Mouse (Mus musculus): ENCODE measurements at regions not wholly inside any gene's neighbourhood (a gene's known extent, or its start where the extent isn't known, plus 50 kb on each side); places are given as distances from the start of the nearest gene placed in this dataset.

DNA sequence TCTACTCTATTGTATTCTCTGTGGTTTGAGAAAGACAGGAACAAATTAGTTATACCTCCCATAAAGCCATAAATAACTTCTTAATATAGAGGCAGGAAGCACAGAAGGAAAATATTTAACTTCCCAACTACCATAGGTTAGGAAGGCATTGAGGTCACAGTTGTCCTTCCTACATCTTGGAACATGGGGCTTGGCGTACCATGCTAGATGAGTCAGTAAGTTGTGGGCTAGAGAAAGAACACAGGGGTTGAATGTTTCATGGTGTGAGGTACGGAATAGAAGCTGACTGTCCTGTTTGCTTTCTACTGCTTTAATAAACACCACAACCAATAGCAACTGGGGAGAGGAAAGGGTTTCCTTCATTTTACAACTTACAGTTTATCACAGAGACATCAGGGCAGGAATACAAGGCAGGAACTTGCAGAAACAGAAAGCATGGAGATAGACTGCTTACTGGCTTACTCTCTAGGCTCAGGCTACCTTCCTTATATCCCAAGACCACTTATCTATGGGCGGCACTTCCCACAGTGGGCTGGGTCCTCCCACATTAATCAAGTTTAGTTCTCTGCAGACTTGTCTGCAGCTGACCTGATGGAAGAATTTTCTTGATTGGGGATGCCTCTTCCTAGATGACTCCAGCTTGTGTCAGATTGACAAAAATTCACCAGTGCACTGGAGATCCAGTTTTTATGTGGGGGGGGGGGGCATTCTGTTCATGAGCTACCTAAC, 82.3 kb upstream of the Tet2 start:
- Histone ChIP-seq H3K9me3 (no peaks in the 10 kb centered on the region), H3K4me1 (no peaks in the 10 kb centered on the region), H3K27ac (no peak overlapping the region), H3K36me3 (replicated peaks) (no peaks in the 10 kb centered on the region), H3K4me3 (no peak overlapping the region), H3K27me3 (ENCODE audit: poor library complexity, severe bottlenecking) (no peaks in the 10 kb centered on the region)
- DNase-seq (ENCODE audit: extremely low spot score, low spot score), result no peak
- 91% methylated on average over 3 of the region's 3 CpGs for WGBS

DNA sequence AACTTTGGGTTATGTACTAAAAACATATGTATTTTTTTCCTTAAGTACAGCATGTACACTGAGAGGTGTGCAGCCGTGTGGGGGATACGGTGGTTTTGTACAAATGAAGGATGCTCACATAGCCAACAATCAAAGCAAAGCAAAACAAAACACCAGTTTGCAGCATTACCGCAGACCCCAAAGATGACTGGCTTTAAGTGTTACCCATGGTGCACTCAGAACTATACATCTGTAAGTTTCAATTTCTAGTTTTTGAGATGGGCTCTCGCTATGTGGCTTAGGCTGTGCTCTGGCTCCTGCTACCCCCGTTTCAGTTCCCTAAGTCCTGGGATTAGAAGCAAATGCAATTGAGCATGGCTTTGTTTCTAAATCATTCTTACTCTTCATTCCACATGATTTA, 89.4 kb upstream of the Tet2 start:
- no peaks in the 10 kb centered on the region for H3K4me1 ChIP-seq
- no peaks in the 10 kb centered on the region for H3K36me3 ChIP-seq (replicated peaks)
- H3K27ac ChIP-seq, result no peak overlapping the region
- H3K9me3 ChIP-seq, result no peaks in the 10 kb centered on the region
- no peak for DNase-seq (ENCODE audit: extremely low spot score, low spot score)
- H3K4me3 ChIP-seq, result no peak overlapping the region
- no peaks in the 10 kb centered on the region for H3K27me3 ChIP-seq (ENCODE audit: poor library complexity, severe bottlenecking)
- WGBS, result 90% methylated on average over 5 of the region's 5 CpGs

DNA sequence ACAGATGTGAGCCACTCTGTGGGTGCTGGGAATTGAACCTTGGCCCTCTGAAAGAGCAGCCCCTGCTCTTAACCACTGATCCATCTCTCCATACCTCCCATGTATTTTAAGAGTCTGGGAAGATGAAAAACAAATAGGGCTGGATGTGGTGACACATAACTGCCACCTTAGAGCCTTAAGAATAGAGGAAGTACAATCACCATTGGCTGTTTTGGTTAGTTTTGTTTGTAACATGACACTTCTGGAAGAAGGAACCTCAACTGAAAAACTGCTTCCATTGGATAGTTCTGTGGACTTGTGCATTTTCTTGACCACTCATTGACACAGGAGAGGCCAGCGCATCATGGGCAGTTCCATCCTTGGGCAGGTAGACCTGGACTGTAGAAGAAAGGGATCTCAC, 100.7 kb upstream of the Tet2 start:
- 91% methylated on average over 1 of the region's 1 CpGs for WGBS
- peaks cover 14% of the 10 kb centered on the region for H3K4me1 ChIP-seq
- no peak overlapping the region for H3K4me3 ChIP-seq
- H3K27me3 ChIP-seq (ENCODE audit: poor library complexity, severe bottlenecking), result no peaks in the 10 kb centered on the region
- no peak for DNase-seq (ENCODE audit: extremely low spot score, low spot score)
- no peaks in the 10 kb centered on the region for H3K9me3 ChIP-seq
- H3K36me3 ChIP-seq (replicated peaks), result no peaks in the 10 kb centered on the region
- no peak overlapping the region for H3K27ac ChIP-seq

DNA sequence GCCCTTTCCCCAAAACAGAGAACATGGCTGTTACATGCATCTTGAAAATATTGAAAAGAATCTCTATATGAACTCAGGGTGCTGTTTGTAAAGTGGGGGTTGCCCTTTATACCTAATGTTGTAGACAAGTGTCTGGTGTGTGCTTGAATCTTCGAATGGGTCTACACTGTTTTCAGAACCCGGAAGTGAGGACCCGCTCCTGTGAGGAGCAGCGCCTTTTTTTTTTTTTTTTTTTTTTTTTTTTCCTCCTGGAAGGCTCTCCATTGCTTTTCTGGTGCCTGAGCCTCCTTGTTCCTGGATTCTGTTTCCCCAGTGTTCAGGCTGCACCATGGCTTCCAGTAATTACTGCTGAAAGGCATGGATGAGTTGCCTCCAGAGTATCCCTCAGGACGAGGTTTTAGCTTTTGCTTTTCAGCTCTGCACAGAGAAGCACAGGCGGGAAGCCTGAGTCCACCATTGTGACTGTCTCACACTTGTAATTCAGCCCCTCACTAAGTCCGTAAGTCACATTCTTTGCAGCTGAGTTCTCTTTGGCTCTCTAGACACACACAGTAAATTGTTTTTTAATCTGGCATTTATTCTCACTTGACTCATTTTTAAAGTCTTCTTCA, 101.6 kb upstream of the Tet2 start:
- Histone ChIP-seq H3K27me3 (ENCODE audit: poor library complexity, severe bottlenecking) (no peaks in the 10 kb centered on the region), H3K9me3 (no peaks in the 10 kb centered on the region), H3K36me3 (replicated peaks) (no peaks in the 10 kb centered on the region), H3K4me3 (no peak overlapping the region; the same call in 1 of the 2 replicates), H3K4me1 (peaks cover 14% of the 10 kb centered on the region), H3K27ac (no peak overlapping the region)
- WGBS, result 38% methylated on average over 7 of the region's 7 CpGs
- peak; percentile 21 for DNase-seq (ENCODE audit: extremely low spot score, low spot score)

DNA sequence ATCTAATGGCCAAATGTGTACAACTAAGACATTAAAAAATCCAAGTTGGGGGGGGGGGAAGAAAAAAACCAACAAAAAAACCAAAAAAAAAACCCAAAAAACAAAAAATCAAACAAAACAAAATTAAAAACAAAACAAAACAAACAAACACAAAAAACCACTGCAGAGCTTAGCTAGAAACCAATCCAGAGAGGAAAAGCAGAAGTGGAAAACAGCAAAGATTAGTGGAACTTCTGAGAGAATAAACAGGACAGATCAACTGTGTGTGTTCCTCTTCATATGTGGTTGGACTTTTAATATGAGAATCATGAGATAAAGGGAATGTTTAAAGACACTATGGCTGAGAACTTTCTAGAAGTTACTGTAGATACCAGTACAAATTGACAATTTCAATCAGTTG, 105.1 kb upstream of the Tet2 start:
- H3K27ac ChIP-seq, result no peak overlapping the region
- no peak overlapping the region for H3K4me3 ChIP-seq
- peaks cover 14% of the 10 kb centered on the region for H3K4me1 ChIP-seq
- no peaks in the 10 kb centered on the region for H3K9me3 ChIP-seq
- H3K27me3 ChIP-seq (ENCODE audit: poor library complexity, severe bottlenecking), result no peaks in the 10 kb centered on the region
- no peaks in the 10 kb centered on the region for H3K36me3 ChIP-seq (replicated peaks)
- no peak for DNase-seq (ENCODE audit: extremely low spot score, low spot score)

DNA sequence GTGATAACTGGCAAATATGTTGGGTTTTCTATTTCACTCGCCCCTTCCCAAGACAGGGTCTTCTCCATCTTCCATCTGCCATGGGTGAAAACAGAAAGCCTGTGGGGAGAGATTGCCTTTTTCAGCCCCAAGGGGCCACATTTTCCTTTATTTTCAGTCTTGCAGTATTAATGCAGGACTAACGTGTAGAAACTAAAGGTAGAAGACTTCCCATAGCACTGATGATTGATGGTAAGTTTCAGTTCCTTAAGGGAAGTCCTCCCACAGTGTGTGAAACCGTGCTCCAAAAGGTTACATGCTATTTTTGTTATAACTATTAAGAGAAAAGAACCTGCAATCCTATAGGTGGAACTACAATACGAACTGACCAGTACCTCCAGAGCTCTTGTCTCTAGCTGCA, 107.1 kb upstream of the Tet2 start:
- Histone ChIP-seq H3K27me3 (ENCODE audit: poor library complexity, severe bottlenecking) (no peaks in the 10 kb centered on the region), H3K4me1 (peaks cover 5% of the 10 kb centered on the region), H3K4me3 (no peak overlapping the region), H3K27ac (no peak overlapping the region), H3K9me3 (no peaks in the 10 kb centered on the region), H3K36me3 (replicated peaks) (no peaks in the 10 kb centered on the region)
- WGBS, result 88% methylated on average over 4 of the region's 4 CpGs
- no peak for DNase-seq (ENCODE audit: extremely low spot score, low spot score)

DNA sequence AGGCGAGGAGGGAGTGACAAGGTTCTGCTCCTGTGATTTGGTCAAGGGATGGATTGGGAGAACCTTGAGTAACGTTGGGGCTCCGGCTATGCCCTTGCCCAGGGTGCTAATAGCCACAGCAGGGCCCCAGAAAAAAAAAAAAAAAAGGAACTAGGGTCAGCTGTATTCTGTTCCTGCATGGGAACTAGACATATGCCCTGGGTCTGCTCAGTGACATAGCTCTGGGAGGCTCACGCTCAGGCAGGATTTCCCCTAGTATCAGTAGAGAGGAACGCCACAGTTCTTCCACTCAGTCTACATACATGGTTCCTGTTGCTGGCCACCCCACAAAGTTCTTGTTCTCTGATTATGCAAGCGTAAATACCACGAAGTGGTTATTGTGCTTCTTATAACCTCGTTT, 114.8 kb upstream of the Tet2 start:
- DNase-seq (ENCODE audit: extremely low spot score, low spot score), result no peak
- no peaks in the 10 kb centered on the region for H3K27me3 ChIP-seq (ENCODE audit: poor library complexity, severe bottlenecking)
- no peak overlapping the region for H3K4me3 ChIP-seq
- no peaks in the 10 kb centered on the region for H3K4me1 ChIP-seq
- no peaks in the 10 kb centered on the region for H3K36me3 ChIP-seq (replicated peaks)
- H3K27ac ChIP-seq, result no peak overlapping the region
- WGBS, result 88% methylated on average over 8 of the region's 8 CpGs
- H3K9me3 ChIP-seq, result no peaks in the 10 kb centered on the region

DNA sequence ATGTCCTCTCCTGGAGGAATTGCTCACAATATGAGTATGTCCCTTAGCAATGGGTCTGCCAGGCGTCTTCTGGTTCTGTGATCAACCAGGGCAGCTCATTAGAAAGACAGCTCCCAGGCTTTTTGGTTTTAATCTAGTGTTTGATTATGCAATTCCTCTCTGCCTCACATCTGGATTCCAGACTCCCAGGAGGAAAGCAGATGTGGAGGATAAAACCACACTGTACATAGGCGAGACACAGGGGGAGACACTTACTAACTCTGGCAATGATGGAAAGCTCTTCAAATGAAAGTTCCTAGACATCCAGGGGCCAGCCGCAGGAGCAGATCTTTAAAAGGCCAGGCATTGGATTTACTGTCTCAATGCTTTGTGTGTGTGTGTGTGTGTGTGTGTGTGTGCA, 116.4 kb upstream of the Tet2 start:
- Histone ChIP-seq H3K27ac (no peak overlapping the region), H3K4me1 (no peaks in the 10 kb centered on the region), H3K9me3 (no peaks in the 10 kb centered on the region), H3K4me3 (no peak overlapping the region), H3K27me3 (ENCODE audit: poor library complexity, severe bottlenecking) (no peaks in the 10 kb centered on the region), H3K36me3 (replicated peaks) (no peaks in the 10 kb centered on the region)
- 83% methylated on average over 3 of the region's 3 CpGs for WGBS
- no peak for DNase-seq (ENCODE audit: extremely low spot score, low spot score)

DNA sequence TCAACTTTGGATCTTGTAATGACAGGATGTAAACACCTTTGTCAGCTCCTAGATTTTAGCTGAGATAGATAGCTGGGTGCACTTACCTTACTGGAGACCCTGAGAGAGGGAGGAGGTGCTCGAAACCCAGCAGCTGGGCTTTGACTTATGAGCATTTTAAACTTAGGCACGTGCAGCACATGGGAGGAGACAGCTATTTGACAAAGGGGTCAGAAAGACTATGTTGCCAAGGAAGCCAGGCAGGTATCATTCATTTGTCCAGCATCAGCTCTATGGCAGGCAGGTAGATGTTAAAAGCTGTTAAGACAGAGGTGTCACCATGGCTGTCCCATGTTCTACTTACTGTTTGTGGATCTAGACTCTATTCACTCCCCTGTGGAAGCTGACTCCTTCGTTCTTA, 120.0 kb upstream of the Tet2 start:
- no peak for DNase-seq (ENCODE audit: extremely low spot score, low spot score)
- 82% methylated on average over 3 of the region's 3 CpGs for WGBS
- Histone ChIP-seq H3K9me3 (no peaks in the 10 kb centered on the region), H3K4me1 (no peaks in the 10 kb centered on the region), H3K27ac (no peak overlapping the region), H3K4me3 (no peak overlapping the region), H3K36me3 (replicated peaks) (no peaks in the 10 kb centered on the region), H3K27me3 (ENCODE audit: poor library complexity, severe bottlenecking) (no peaks in the 10 kb centered on the region)

DNA sequence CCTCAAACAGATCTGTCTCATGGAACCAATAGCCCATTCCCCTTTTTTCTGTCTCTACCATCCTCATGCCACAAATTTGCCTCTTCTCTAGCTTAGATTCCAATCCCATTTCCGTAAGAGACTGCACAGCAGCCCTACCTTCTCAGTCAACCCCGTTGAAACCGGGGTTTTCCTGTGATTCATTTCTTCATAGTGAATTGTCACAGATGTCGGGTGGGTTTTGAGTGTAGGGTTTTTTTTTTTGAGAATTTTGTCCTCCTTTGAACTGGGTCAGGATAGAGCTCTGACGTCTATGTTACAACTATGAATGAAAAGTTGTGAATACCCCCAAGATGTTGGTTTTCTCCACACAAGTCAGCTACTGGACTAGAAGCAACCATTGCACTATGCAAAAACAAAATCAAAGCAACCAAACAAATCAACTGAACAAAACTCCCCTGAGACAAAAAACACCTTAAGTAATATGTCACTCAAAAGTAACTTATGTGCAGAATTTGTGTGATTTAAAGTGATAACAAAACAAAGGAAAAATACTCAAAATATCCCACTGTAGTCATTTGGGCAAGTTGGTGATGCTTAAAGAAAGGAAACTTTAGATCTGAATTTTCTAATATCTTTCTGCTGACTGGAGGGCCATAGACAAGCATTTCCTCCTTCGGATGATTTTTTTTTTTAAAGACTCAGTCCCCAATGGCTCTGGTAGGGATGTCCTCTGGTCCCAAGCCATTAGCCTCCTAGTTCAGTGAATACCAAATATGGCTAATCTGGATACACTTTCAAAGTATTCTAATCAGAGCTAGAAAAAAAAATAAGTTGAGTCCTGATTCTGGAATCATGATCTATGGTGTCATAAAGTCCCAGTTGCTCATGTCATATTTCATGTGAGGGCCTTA, 120.7 kb upstream of the Tet2 start:
- Histone ChIP-seq H3K27me3 (ENCODE audit: poor library complexity, severe bottlenecking) (no peaks in the 10 kb centered on the region), H3K4me1 (no peaks in the 10 kb centered on the region), H3K27ac (no peak overlapping the region), H3K4me3 (no peak overlapping the region), H3K9me3 (no peaks in the 10 kb centered on the region), H3K36me3 (replicated peaks) (no peaks in the 10 kb centered on the region)
- DNase-seq (ENCODE audit: extremely low spot score, low spot score), result no peak
- WGBS, result 94% methylated on average over 6 of the region's 6 CpGs

DNA sequence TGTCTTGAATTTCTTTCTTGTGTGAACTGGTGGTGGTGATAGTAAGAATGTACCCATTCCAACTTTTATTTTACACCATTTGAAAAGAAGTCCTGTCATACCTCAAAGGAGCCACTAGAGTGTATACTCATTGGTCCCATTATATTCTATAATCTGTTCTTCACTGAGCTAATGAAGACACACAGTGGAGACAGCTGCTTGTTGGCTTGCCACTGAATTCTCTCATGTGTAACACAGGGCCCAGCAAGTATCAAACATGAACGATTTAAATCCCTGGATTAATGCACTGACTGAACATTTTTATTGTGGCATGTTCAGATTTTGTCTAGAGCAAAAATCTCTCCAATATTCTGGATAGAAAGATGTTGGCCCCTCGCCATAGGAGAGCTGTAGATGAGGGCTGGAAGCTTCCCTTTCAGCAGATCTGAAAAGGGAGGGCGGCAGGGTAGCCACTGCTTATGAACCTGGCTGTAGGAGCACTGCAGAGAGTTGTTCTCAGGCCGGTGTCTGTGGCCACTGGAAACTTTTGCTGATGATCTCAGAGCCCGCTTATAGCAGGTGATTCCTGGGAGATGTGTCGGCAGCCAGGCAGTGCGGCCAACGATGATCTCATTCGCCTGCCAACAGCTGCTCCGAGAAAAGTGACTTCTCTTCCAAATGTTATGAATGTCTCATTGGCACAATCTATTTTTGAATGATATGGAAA, 128.0 kb upstream of the Tet2 start:
- Histone ChIP-seq H3K4me1 (no peaks in the 10 kb centered on the region), H3K27me3 (ENCODE audit: poor library complexity, severe bottlenecking) (no peaks in the 10 kb centered on the region), H3K36me3 (replicated peaks) (no peaks in the 10 kb centered on the region), H3K27ac (no peak overlapping the region), H3K9me3 (no peaks in the 10 kb centered on the region), H3K4me3 (no peak overlapping the region)
- WGBS, result 89% methylated on average over 10 of the region's 10 CpGs
- no peak for DNase-seq (ENCODE audit: extremely low spot score, low spot score)

DNA sequence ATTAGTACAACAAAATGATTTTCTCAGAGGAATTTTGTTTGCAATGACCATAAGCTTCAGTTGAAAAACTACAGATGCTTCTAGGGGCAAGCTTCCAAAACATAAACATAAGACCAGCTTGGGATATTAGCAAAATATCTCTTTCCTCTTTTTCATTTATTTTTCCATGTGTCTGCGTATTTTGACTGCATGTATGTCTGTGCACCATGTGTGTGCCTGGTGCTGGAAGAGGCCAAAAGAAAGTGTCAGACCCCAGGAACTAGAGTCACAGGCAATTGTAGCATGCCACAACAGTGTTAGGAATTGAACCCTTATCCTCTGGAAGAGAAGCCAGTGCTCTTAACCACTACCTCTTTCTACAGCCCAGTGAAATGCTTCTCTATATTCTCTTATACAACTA, 133.0 kb upstream of the Tet2 start:
- WGBS, result 91% methylated on average over 1 of the region's 1 CpGs
- H3K4me3 ChIP-seq, result no peak overlapping the region
- H3K27ac ChIP-seq, result no peak overlapping the region
- no peak for DNase-seq (ENCODE audit: extremely low spot score, low spot score)
- H3K9me3 ChIP-seq, result no peaks in the 10 kb centered on the region
- no peaks in the 10 kb centered on the region for H3K27me3 ChIP-seq (ENCODE audit: poor library complexity, severe bottlenecking)
- no peaks in the 10 kb centered on the region for H3K4me1 ChIP-seq
- no peaks in the 10 kb centered on the region for H3K36me3 ChIP-seq (replicated peaks)

DNA sequence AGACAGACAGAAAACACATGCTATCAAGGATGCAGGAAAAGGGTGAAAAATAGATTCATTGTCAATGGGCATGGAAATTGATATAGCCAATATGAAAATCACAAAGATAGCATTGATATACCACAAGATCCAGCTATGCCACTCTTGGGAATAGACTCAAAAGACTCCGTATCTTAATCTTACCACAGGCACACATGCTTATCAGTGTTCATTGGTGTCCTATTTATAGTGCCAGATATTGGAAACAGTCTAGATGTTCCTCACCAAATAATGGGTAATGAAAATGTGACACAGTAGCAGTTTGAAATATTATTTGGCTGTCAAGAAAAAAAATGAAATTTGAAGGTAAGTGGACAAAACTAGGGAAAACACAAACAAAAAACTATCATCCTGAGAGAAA, 135.0 kb upstream of the Tet2 start:
- Histone ChIP-seq H3K27ac (no peak overlapping the region), H3K36me3 (replicated peaks) (no peaks in the 10 kb centered on the region), H3K4me3 (no peak overlapping the region), H3K27me3 (ENCODE audit: poor library complexity, severe bottlenecking) (no peaks in the 10 kb centered on the region), H3K4me1 (no peaks in the 10 kb centered on the region), H3K9me3 (no peaks in the 10 kb centered on the region)
- DNase-seq (ENCODE audit: extremely low spot score, low spot score), result no peak
- 96% methylated on average over 1 of the region's 1 CpGs for WGBS
